Mouse (Mus musculus) lung, postnatal 10 days (tissue): ENCODE results near the gene Ube3b.

Experiments used
- DNase-seq: peaks from one replicate; pipeline ENCODE4 v3.0.0; 2021

Ube3b gene

GRCm38 (mm10) chr5:114428621-114429020 is 48.2 kb downstream of the Ube3b start:
- no peak for DNase-seq

GRCm38 (mm10) chr5:114429781-114430180 is 49.4 kb downstream of the Ube3b start:
- no peak for DNase-seq

DNA sequence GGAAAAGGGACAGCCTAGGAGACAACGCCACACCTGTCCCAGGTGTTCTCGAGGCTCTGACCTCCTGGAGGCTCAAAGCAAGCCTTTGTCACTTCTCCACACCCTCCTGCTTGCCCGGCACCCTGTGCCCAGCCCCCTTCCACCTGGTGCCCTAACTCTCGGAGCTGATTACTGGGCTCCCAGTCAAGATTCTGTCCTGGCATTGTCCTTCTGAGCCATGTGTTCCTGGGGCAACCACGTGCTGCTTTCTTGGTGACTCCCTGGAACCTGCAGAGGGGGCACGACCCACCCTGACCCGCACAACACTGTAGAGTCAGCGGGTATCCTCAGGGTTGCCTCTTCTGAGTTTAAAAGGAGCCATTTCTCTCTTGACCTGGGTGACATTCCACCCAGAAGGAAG is 54.0 kb downstream of the Ube3b start:
- DNase-seq: no peak

GRCm38 (mm10) chr5:114435588-114435987 is 55.2 kb downstream of the Ube3b start:
- no peak for DNase-seq

- peak; percentile 99 for DNase-seq
Measured at GRCm38 (mm10) chr5:114443566-114444367, 63.4 kb downstream of the Ube3b start, which contains the start of the genes Mmab and Mvk. Gene Mmab, minus strand, starts transcription at chr5:114444060. Gene Mvk, plus strand, starts transcription at chr5:114444269.

DNA sequence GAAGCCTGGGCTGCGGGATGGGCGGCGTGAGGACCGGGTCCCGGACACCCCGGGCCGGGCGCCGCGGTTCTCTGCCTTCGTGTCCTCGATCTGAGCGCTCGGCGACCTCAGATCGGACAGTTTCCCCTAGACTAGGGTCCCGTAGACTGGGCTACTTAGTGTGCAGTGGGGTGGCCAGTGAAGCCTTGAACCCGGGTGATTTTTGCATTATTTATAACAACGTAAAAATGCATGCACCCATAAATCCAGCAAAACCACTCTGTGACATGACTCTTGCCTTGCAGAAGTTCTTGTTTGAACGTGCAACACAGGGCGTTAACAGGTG is 63.9 kb downstream of the Ube3b start:
- DNase-seq: no peak

DNA sequence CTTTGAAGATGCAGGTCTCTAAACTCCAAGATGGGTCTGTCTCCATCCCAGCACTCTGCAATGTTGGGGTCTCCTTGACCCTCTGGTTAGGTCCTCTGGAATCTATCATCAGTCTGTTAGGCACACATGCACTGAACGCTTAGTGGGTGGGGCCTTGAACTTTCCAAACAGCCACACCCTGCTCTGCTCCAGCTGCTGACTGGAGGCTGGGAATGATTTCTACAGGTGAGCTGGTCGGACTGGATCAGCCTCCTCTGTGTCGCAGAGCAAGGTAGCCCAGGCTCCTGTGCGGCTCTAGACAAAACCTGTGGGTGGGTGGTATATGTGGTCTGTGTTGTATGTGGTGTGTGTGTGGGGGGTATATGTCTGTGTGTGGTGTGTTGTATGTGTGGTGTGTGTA is 68.6 kb downstream of the Ube3b start:
- no peak for DNase-seq

GRCm38 (mm10) chr5:114456287-114456686 is 75.9 kb downstream of the Ube3b start:
- no peak for DNase-seq

- DNase-seq: no peak
Measured at GRCm38 (mm10) chr5:114456995-114457605, 76.7 kb downstream of the Ube3b start.

GRCm38 (mm10) chr5:114461238-114461637 is 80.8 kb downstream of the Ube3b start:
- DNase-seq: peak; percentile 89

GRCm38 (mm10) chr5:114462067-114463040 is 81.9 kb downstream of the Ube3b start:
- no peak for DNase-seq

GRCm38 (mm10) chr5:114464561-114464960 is 84.2 kb downstream of the Ube3b start:
- no peak for DNase-seq

GRCm38 (mm10) chr5:114465641-114466040 is 85.2 kb downstream of the Ube3b start:
- no peak for DNase-seq

DNA sequence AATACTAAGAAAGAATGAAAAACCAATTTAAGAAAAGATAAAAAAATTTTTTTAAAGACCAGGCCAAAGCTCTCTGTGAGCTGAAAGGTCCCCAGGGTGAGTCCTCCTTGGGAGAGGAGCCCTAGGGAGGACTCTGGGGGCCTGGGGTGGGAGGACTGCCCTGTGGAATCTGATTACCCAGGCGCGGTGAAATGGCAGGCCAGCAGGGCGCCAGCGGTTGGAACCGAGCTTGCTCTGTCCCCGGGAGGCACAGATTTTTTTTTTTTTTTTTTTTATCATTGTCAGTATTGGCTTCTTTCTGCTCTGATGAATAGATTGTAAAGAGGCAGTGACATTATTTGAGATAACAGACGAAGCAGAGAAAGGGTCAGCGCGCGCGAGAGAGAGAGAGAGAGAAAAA is 86.6 kb downstream of the Ube3b start:
- DNase-seq: no peak

GRCm38 (mm10) chr5:114467430-114467829 is 87.0 kb downstream of the Ube3b start:
- peak; percentile 85 for DNase-seq

DNA sequence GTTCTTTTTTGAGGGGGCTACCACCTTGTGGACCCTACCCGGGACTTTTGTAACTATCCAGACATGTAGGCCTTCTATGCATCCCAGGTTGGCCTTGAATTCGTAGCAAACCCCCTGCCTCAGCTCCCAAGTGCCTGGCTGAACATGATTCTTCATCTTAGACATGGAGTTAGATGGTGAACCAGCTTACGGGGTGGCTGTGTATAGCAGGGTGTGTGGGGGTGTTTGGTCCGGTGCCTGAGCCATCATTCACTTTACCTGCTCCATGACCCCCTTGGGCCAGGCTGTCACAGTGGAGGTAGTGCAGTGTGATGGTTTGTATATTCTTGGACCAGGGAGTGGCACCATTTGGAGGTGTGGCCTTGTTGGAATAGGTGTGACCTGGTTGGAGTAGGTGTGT is 87.6 kb downstream of the Ube3b start:
- no peak for DNase-seq

DNA sequence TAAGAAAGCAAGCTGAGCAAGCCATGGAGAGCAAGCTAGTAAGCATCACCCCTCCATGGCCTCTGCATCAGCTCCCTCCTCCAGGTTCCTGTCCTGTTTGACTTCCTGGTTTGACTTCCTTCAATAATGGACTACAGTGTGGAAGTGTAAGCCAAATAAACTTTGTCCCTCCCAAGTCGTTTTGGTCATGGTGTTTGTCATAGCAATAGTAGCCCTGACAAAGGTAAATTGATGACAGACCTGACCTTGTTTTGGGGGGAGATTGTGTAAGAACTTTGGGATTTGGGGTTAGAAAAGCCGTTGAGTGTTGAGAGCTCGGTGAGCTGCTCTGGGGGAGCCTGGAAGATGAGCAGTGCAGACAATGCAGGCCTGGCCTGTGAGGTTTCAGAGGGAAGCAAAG is 90.0 kb downstream of the Ube3b start:
- no peak for DNase-seq
